Mouse (Mus musculus) spleen, postnatal 10 days (tissue): ENCODE measurements at regions not wholly inside any gene's neighbourhood (a gene's known extent, or its start where the extent isn't known, plus 50 kb on each side); places are given as distances from the start of the nearest gene placed in this dataset.

ENCODE experiments used
- DNase-seq, 2 experiments: peaks; one replicate each; pipeline ENCODE4 v3.0.0; 2021 to 2022; ENCODE audit warnings: low spot score in 2 of 2

- DNase-seq: no peak
Observed at GRCm38 (mm10) chr16:90614137-90614536, 113.1 kb downstream of the Mis18a start.

- DNase-seq: no peak
Observed at GRCm38 (mm10) chr16:90610097-90610808, 117.0 kb downstream of the Mis18a start.

- DNase-seq: no peak
Observed at GRCm38 (mm10) chr16:90599329-90599870, 127.8 kb downstream of the Mis18a start.

GRCm38 (mm10) chr16:90598727-90599126 is 128.5 kb downstream of the Mis18a start:
- DNase-seq: no peak

GRCm38 (mm10) chr16:90592721-90593481 is 134.3 kb downstream of the Mis18a start:
- DNase-seq: no peak

- no peak for DNase-seq
Observed at GRCm38 (mm10) chr16:90585171-90585570, 142.0 kb downstream of the Mis18a start.

- DNase-seq: no peak
Observed at GRCm38 (mm10) chr16:90580411-90580810, 146.8 kb downstream of the Mis18a start.

- DNase-seq: no peak
Observed at GRCm38 (mm10) chr16:90571107-90571506, 156.1 kb downstream of the Mis18a start.

- DNase-seq: no peak
Observed at GRCm38 (mm10) chr16:90569826-90570225, 157.4 kb downstream of the Mis18a start.

- DNase-seq: no peak
Observed at GRCm38 (mm10) chr16:90565182-90565581, 162.0 kb downstream of the Mis18a start.

- DNase-seq: no peak
Observed at GRCm38 (mm10) chr16:90553120-90553519, 167.3 kb downstream of the Hunk start.

- no peak for DNase-seq
Observed at GRCm38 (mm10) chr16:90551041-90551440, 165.2 kb downstream of the Hunk start.

GRCm38 (mm10) chr16:90550058-90550795 is 164.4 kb downstream of the Hunk start:
- DNase-seq: no peak
